Mouse (Mus musculus) liver, postnatal 0 days (tissue): ENCODE data around the gene Snx27. TPM values are rescaled to one million over a fixed set of nuclear protein-coding genes. Genes with fewer than 3 reads are reported as not detected.
A peak's percentile ranks its signal among the peaks of the same experiment; 100 is the strongest.

Experiments used
- ATAC-seq: fragments of 200-750 bp; cut with Nextera tagmentation; 2 replicates; pipeline ENCODE4 v1.8.0; 2017; ENCODE audit warnings: mild to moderate bottlenecking, moderate library complexity
- DNase-seq: peaks from one replicate; pipeline ENCODE4 v3.0.0-alpha.2; 2016
- H3K27ac ChIP-seq: fragments of 300-500 bp; sonication (generic); 2 replicates; pipeline ENCODE4 v1.5.1; 2014; ENCODE audit warnings: antibody characterized with exemption, moderate library complexity, mild to moderate bottlenecking, low read depth
- H3K27me3 ChIP-seq: fragments of 300-500 bp; sonication (generic); 2 replicates; pipeline ENCODE4 v1.6.1; 2014; ENCODE audit warnings: low read length, control low read depth, mixed read lengths; ENCODE audit not compliant: insufficient read depth
- H3K36me3 ChIP-seq: fragments of 300-500 bp; sonication (generic); replicated peaks from 2 replicates; pipeline ENCODE4 v1.6.1; 2014; ENCODE audit warnings: mild to moderate bottlenecking, control low read depth, low read length, moderate library complexity, mixed read lengths; ENCODE audit not compliant: insufficient read depth
- H3K4me1 ChIP-seq: fragments of 300-500 bp; sonication (generic); 2 replicates; pipeline ENCODE4 v1.6.1; 2014; ENCODE audit warnings: antibody characterized with exemption, mild to moderate bottlenecking, control low read depth; ENCODE audit not compliant: insufficient read depth
- H3K4me2 ChIP-seq: fragments of 300-500 bp; sonication (generic); 2 replicates; pipeline ENCODE4 v1.6.1; 2014; ENCODE audit warnings: low read depth, mild to moderate bottlenecking, low read length, moderate library complexity, mixed read lengths
- H3K4me3 ChIP-seq: fragments of 300-500 bp; sonication (generic); 2 replicates; pipeline ENCODE4 v1.5.1; 2014; ENCODE audit warnings: low read depth, low read length
- H3K9ac ChIP-seq: fragments of 300-500 bp; sonication (generic); replicated peaks from 2 replicates; pipeline ENCODE4 v1.6.1; 2014; ENCODE audit warnings: mild to moderate bottlenecking, moderate library complexity
- H3K9me3 ChIP-seq: fragments of 300-500 bp; sonication (generic); 2 replicates; pipeline ENCODE4 v1.6.1; 2016; ENCODE audit warnings: mild to moderate bottlenecking, control low read depth, low read length, mixed read lengths
- CTCF ChIP-seq: sonication (generic); IDR thresholded peaks from 2 replicates; pipeline ENCODE4 v1.5.1; 2016; ENCODE audit warnings: antibody characterized with exemption, low read depth
- EP300 ChIP-seq: IDR thresholded peaks from 2 replicates; pipeline ENCODE4 v1.6.1; 2016; ENCODE audit warnings: antibody characterized with exemption, low read depth, mild to moderate bottlenecking
- WGBS: fragments of 180-500 bp; shearing (Covaris S2); extraction: QIAGEN DNeasy Blood & Tissue Kit; methylation state at CpG from one replicate; pipeline ENCODE4 v1.1.7; 2014; ENCODE audit not compliant: insufficient replicate concordance; 5-methylcytosine and 5-hydroxymethylcytosine counted together
- polyA plus RNA-seq: library from polyadenylated mRNA; unstranded; fragments of >200 nt; fragmentation: Nextera tagmentation; extraction: Ambion mirVana; gene quantifications from 2 replicates; pipeline ENCODE4 v1.2.1, GENCODE M21; 2015

Snx27 gene
- 9.9 and 10.1 TPM in 2 replicates for polyA plus RNA-seq

- peak within 1 kb of the TSS; percentile 88 for H3K9ac ChIP-seq
- H3K4me3 ChIP-seq, result peak within 1 kb of the TSS; percentile 93
- peak; percentile 89 for DNase-seq
- WGBS, result 1% methylated on average over 34 of the region's 42 CpGs
- TF ChIP-seq EP300, result no peak
- TF ChIP-seq CTCF, result no peak
- peaks cover 15% of the 10 kb centered on the region for H3K4me1 ChIP-seq
- H3K27me3 ChIP-seq, result no peaks in the 10 kb centered on the region
- no peaks in the 10 kb centered on the region for H3K36me3 ChIP-seq
- peak; percentile 95 for ATAC-seq
- H3K27ac ChIP-seq, result peak within 1 kb of the TSS; percentile 88
- H3K4me2 ChIP-seq, result peak within 1 kb of the TSS; percentile 89
- H3K9me3 ChIP-seq, result no peaks in the 10 kb centered on the region
Measured at GRCm38 (mm10) chr3:94582456-94582891, at the start of gene Snx27. Gene Snx27 (minus strand): TSS chr3:94582716.

- Histone ChIP-seq H3K4me3 (no peak overlapping the region), H3K9ac (no peak overlapping the region), H3K4me1 (no peaks in the 10 kb centered on the region), H3K27ac (no peak overlapping the region), H3K4me2 (no peak overlapping the region), H3K36me3 (0 out of 2 replicates have a peak, but pooled peaks cover 4% of the 10 kb centered on the region), H3K9me3 (no peaks in the 10 kb centered on the region), H3K27me3 (no peaks in the 10 kb centered on the region)
- 72% methylated on average over 3 of the region's 3 CpGs for WGBS
- TF ChIP-seq EP300 (no peak), CTCF (no peak)
- DNase-seq, result no peak
- ATAC-seq, result no peak
Measured at GRCm38 (mm10) chr3:94629876-94630275, 47.4 kb upstream of the Snx27 start.

DNA sequence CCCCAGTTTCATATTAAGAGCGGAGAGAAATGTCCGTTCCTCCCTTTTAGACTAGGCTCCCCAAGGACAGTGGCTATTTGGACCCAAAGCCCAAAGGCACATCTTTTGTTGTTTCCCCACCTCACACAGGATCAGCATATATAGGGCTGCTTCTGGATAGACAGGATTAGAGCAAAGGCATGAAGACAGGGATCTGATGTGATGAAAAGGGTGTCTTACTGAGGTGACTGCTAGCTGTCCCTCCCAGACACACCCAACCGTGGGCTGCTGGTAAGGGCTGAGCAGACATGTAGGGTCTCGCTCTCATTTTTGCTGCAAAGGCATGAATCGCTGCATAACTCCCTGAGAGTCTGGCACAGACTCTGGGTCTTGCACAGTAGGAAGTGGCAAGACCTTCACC is 46.2 kb upstream of the Snx27 start:
- H3K36me3 ChIP-seq, result 0 out of 2 replicates have a peak, but pooled peaks cover 4% of the 10 kb centered on the region
- H3K27ac ChIP-seq, result no peak overlapping the region
- TF ChIP-seq EP300 (no peak), CTCF (no peak)
- H3K9ac ChIP-seq, result no peak overlapping the region
- ATAC-seq (no peak), DNase-seq (no peak)
- 90% methylated on average over 5 of the region's 5 CpGs for WGBS
- no peak overlapping the region for H3K4me3 ChIP-seq
- H3K4me2 ChIP-seq, result no peak overlapping the region
- no peaks in the 10 kb centered on the region for H3K4me1 ChIP-seq
- H3K9me3 ChIP-seq, result no peaks in the 10 kb centered on the region
- no peaks in the 10 kb centered on the region for H3K27me3 ChIP-seq

- Histone ChIP-seq H3K4me1 (no peaks in the 10 kb centered on the region), H3K27ac (no peak overlapping the region), H3K9ac (no peak overlapping the region), H3K4me3 (no peak overlapping the region), H3K27me3 (no peaks in the 10 kb centered on the region), H3K36me3 (peaks cover 9% of the 10 kb centered on the region; the same call in 1 of the 2 replicates), H3K4me2 (no peak overlapping the region), H3K9me3 (no peaks in the 10 kb centered on the region)
- TF ChIP-seq EP300, result no peak
- TF ChIP-seq CTCF, result no peak
- ATAC-seq, result no peak
- no peak for DNase-seq
- WGBS, result 92% methylated on average over 4 of the region's 4 CpGs
Measured at GRCm38 (mm10) chr3:94624281-94624680, 41.8 kb upstream of the Snx27 start.

- no peak for DNase-seq
- Histone ChIP-seq H3K36me3 (peaks cover 9% of the 10 kb centered on the region; the same call in 1 of the 2 replicates), H3K4me3 (no peak overlapping the region), H3K4me2 (no peak overlapping the region), H3K4me1 (no peaks in the 10 kb centered on the region), H3K9ac (no peak overlapping the region), H3K27ac (no peak overlapping the region), H3K27me3 (no peaks in the 10 kb centered on the region), H3K9me3 (no peaks in the 10 kb centered on the region)
- ATAC-seq, result peak; percentile 43; the same call in 1 of the 2 replicates
- 82% methylated on average over 10 of the region's 10 CpGs for WGBS
- no peak for TF ChIP-seq CTCF
- no peak for TF ChIP-seq EP300
Measured at GRCm38 (mm10) chr3:94622550-94622949, 40.0 kb upstream of the Snx27 start.

DNA sequence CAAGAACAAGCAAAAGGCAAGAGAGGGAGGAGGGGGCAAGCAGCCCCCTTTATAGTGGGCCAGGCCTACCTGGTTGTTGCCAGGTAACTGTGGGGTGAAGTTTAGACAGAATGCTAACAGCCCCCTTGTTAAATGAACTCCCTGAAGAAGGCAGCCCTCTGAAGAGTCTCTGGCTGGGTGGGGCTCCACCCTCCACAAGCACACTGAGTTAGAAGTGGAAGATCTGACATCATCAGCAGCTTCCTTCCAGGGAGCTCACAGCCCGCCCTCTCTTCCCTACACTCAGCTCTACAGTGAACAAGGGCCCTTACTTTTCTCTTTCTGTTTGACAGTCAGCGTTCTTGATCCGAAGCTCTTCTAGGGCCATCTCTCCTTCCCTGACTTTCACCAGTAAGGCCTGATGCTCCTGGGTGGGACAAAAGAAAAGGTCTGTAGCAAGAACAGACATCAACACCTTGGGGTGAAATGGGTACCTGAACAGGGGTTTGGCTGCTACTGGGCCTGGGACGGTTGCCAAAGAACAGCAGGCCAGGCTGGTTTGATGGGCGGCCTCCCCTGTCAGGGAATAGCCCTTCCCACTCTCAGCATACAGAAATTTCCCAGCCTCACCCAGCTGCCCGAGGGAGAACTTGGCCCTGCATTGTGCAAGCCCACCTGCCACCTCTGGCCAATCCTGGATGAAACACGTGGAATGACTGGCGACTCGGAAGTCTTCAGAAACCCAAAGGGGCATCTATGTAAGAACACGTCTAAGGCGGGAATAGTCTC is 39.4 kb upstream of the Snx27 start:
- ATAC-seq (peak; percentile 41; the same call in 1 of the 2 replicates), DNase-seq (no peak)
- H3K27me3 ChIP-seq, result no peaks in the 10 kb centered on the region
- TF ChIP-seq CTCF (no peak), EP300 (no peak)
- no peak overlapping the region for H3K9ac ChIP-seq
- no peak overlapping the region for H3K4me2 ChIP-seq
- no peaks in the 10 kb centered on the region for H3K9me3 ChIP-seq
- no peak overlapping the region for H3K27ac ChIP-seq
- peaks cover 9% of the 10 kb centered on the region; the same call in 1 of the 2 replicates for H3K36me3 ChIP-seq
- no peak overlapping the region for H3K4me3 ChIP-seq
- no peaks in the 10 kb centered on the region for H3K4me1 ChIP-seq
- WGBS, result 79% methylated on average over 11 of the region's 11 CpGs
